ENCODE assay signal across 19 mouse cellular contexts in genomic region chr5:140191539-140191938, GRCm38 (mm10).
A peak's percentile ranks its signal among the peaks of the same experiment; 100 is the strongest.
DNase-seq lines count a peak whose midpoint lies in the region; ATAC-seq and TF ChIP-seq lines count a peak whose summit lies in the region.
"Had no signal": no experiment of that assay in that cellular context is flagged by ENCODE, and none has a peak within 500 bp of the region (broad histone marks: within the 10 kb centered on the region; RNA-seq: fewer than 3 reads in every experiment).

No protein-coding gene starts in this region.

- TF ChIP-seq POLR2A in liver, adult 2 months (IDR thresholded peaks at IDR 0.05; ENCODE audit: extremely low read depth, insufficient read depth, low read length) = no peak

- H3K79me2 ChIP-seq in liver, adult 2 months (ENCODE audit: control insufficient read depth, insufficient read depth, low read length) = peaks cover 8% of the 10 kb centered on the region; the same call in 1 of the 2 replicates

- H3K4me2 ChIP-seq in midbrain, embryonic 15.5 days = no peak overlapping the region
- no peak overlapping the region for H3K4me2 ChIP-seq in liver, embryonic 16.5 days (ENCODE audit: low read depth, low read length)
- H3K4me2 ChIP-seq: forebrain, embryonic 13.5 days; heart, embryonic 11.5 days; hindbrain, embryonic 14.5 days had no signal

- no peak for TF ChIP-seq CTCF in liver, adult 2 months (IDR thresholded peaks at IDR 0.05; ENCODE audit: low read depth, low read length)
- no peak for TF ChIP-seq CTCF in gastrocnemius, adult 2 months (IDR thresholded peaks at IDR 0.05)

- peak; percentile 92 for DNase-seq in liver, adult 2 months (ENCODE audit: extremely low read depth, low read depth, low spot score)
- DNase-seq in liver = no peak
- DNase-seq in midbrain, embryonic 10.5 days (ENCODE audit: low spot score) = no peak
- no peak for DNase-seq in gastrocnemius, adult 2 months
- DNase-seq: adrenal gland, postnatal 10 days; adrenal gland, postnatal 36 days; cerebellum, adult 18-20 months; cerebellum, adult 9-10 months; cerebellum, postnatal 14 days; gastrocnemius, postnatal 14 days had no signal

- intact Hi-C loops in gastrocnemius, adult 2 months (cut with DNase I) = no loop called here

- H3K4me1 ChIP-seq in liver, adult 2 months (ENCODE audit: control insufficient read depth, insufficient read depth, low read length) = peaks cover 29% of the 10 kb centered on the region
- peaks cover 36% of the 10 kb centered on the region for H3K4me1 ChIP-seq in midbrain, embryonic 10.5 days
- H3K4me1 ChIP-seq in midbrain, embryonic 15.5 days = peaks cover 14% of the 10 kb centered on the region
- H3K4me1 ChIP-seq in liver, embryonic 16.5 days (ENCODE audit: control insufficient read depth, low read depth, low read length) = no peaks in the 10 kb centered on the region; the same call in 1 of the 2 replicates

- H3K36me3 ChIP-seq in liver, adult 2 months (ENCODE audit: control insufficient read depth, insufficient read depth, low read length) = no peaks in the 10 kb centered on the region; the same call in none of the 2 replicates
- H3K36me3 ChIP-seq in midbrain, embryonic 10.5 days = peaks cover 24% of the 10 kb centered on the region
- no peaks in the 10 kb centered on the region for H3K36me3 ChIP-seq in midbrain, embryonic 15.5 days (replicated peaks)
- H3K36me3 ChIP-seq in liver, embryonic 16.5 days (ENCODE audit: control insufficient read depth, insufficient read depth) = no peaks in the 10 kb centered on the region; the same call in 1 of the 2 replicates

- whole genome bisulfite sequencing in liver, adult 2 months = 19% methylated on average over 4 of the region's 4 CpGs
- WGBS in midbrain, embryonic 10.5 days = 82% methylated on average over 4 of the region's 4 CpGs
- WGBS in midbrain, embryonic 15.5 days = 78% methylated on average over 4 of the region's 4 CpGs
- 53% methylated on average over 4 of the region's 4 CpGs for WGBS in liver, embryonic 16.5 days (ENCODE audit: insufficient replicate concordance)

- H3K27ac ChIP-seq in liver, adult 2 months (replicated peaks; ENCODE audit: insufficient read depth, low read depth, low read length) = peak overlapping the region; percentile 9
- H3K27ac ChIP-seq in midbrain, embryonic 10.5 days (replicated peaks) = 0 out of 2 replicates have a peak overlapping the region, but pooled peaks have one; percentile 7
- H3K27ac ChIP-seq in midbrain, embryonic 15.5 days = no peak overlapping the region
- H3K27ac ChIP-seq in liver, embryonic 16.5 days (ENCODE audit: low read length) = no peak overlapping the region
- H3K27ac ChIP-seq in gastrocnemius, adult 2 months = no peak overlapping the region
- H3K27ac ChIP-seq: forebrain, embryonic 10.5 days; forebrain, embryonic 13.5 days; hindbrain, embryonic 14.5 days; hindbrain, postnatal 0 days had no signal

- H3K4me3 ChIP-seq in liver, adult 2 months (ENCODE audit: insufficient read depth, low read depth, low read length) = no peak overlapping the region
- H3K4me3 ChIP-seq in midbrain, embryonic 10.5 days = no peak overlapping the region
- no peak overlapping the region for H3K4me3 ChIP-seq in midbrain, embryonic 15.5 days
- no peak overlapping the region for H3K4me3 ChIP-seq in liver, embryonic 16.5 days (ENCODE audit: low read depth, low read length)
- H3K4me3 ChIP-seq in gastrocnemius, adult 2 months = no peak overlapping the region
- H3K4me3 ChIP-seq: forebrain, embryonic 10.5 days; forebrain, embryonic 13.5 days had no signal

- H3K9me3 ChIP-seq in midbrain, embryonic 10.5 days (replicated peaks) = no peaks in the 10 kb centered on the region
- no peaks in the 10 kb centered on the region for H3K9me3 ChIP-seq in midbrain, embryonic 15.5 days
- H3K9me3 ChIP-seq in liver, embryonic 16.5 days (replicated peaks; ENCODE audit: control insufficient read depth, low read length) = no peaks in the 10 kb centered on the region
- H3K9me3 ChIP-seq: forebrain, embryonic 10.5 days; forebrain, embryonic 13.5 days had no signal

- H3K27me3 ChIP-seq in liver, adult 2 months (ENCODE audit: control insufficient read depth, insufficient read depth, low read length) = no peaks in the 10 kb centered on the region
- no peaks in the 10 kb centered on the region for H3K27me3 ChIP-seq in midbrain, embryonic 10.5 days (ENCODE audit: low read depth, poor library complexity, severe bottlenecking)
- H3K27me3 ChIP-seq in midbrain, embryonic 15.5 days (replicated peaks) = no peaks in the 10 kb centered on the region
- H3K27me3 ChIP-seq in liver, embryonic 16.5 days (ENCODE audit: control insufficient read depth, insufficient read depth, low read depth, low read length) = no peaks in the 10 kb centered on the region
- H3K27me3 ChIP-seq: forebrain, embryonic 13.5 days had no signal

- no peak for ATAC-seq in midbrain, embryonic 15.5 days (replicated peaks)
- ATAC-seq in liver, embryonic 16.5 days (ENCODE audit: low read depth) = peak; percentile 33; the same call in 1 of the 2 replicates
- ATAC-seq: CD4-positive, CD25-positive, alpha-beta regulatory T cell, adult 4 months; forebrain, embryonic 13.5 days; forebrain, embryonic 16.5 days; hindbrain, postnatal 0 days had no signal

- no peak overlapping the region for H3K9ac ChIP-seq in liver, adult 2 months (ENCODE audit: low read depth, low read length)
- H3K9ac ChIP-seq in midbrain, embryonic 15.5 days = no peak overlapping the region
- H3K9ac ChIP-seq in liver, embryonic 16.5 days (ENCODE audit: low read depth, low read length) = no peak overlapping the region
- H3K9ac ChIP-seq: forebrain, embryonic 13.5 days; hindbrain, embryonic 14.5 days had no signal

Comparison
In these comparisons a context has a peak if more than half of its experiments do, and no peak if none do; other contexts are left out.
1. H3K27ac ChIP-seq: peak in liver, adult 2 months (single experiment) and midbrain, embryonic 10.5 days (single experiment); none in midbrain, embryonic 15.5 days (single experiment), liver, embryonic 16.5 days (single experiment) and gastrocnemius, adult 2 months (single experiment).